Mouse (Mus musculus) kidney, postnatal 0 days (tissue): ENCODE measurements around the gene Zfp830. TPM values are rescaled to one million over a fixed set of nuclear protein-coding genes. Genes with fewer than 3 reads are reported as not detected.

ENCODE experiments used
- ATAC-seq: fragments of 200-750 bp; cut with Nextera tagmentation; replicated peaks from 2 replicates; pipeline ENCODE4 v1.8.0; 2017; ENCODE audit warnings: low read depth, moderate number of reproducible peaks, moderate TSS enrichment, moderate library complexity; ENCODE audit not compliant: low FRiP score
- DNase-seq: peaks from one replicate; pipeline ENCODE4 v3.0.0-alpha.2; 2016; ENCODE audit warnings: low spot score
- H3K27ac ChIP-seq: fragments of 300-500 bp; sonication (generic); 2 replicates; pipeline ENCODE4 v1.5.1; 2014; ENCODE audit warnings: mild to moderate bottlenecking
- H3K27me3 ChIP-seq: fragments of 300-500 bp; sonication (generic); 2 replicates; pipeline ENCODE4 v1.6.1; 2014; ENCODE audit warnings: low read length, mixed read lengths; ENCODE audit not compliant: insufficient read depth
- H3K36me3 ChIP-seq: fragments of 300-500 bp; sonication (generic); 2 replicates; pipeline ENCODE4 v1.6.1; 2014; ENCODE audit warnings: low read length, mixed read lengths; ENCODE audit not compliant: insufficient read depth
- H3K4me1 ChIP-seq: fragments of 300-500 bp; sonication (generic); replicated peaks from 2 replicates; pipeline ENCODE4 v1.6.1; 2014; ENCODE audit warnings: antibody characterized with exemption, low read length, mixed read lengths; ENCODE audit not compliant: insufficient read depth
- H3K4me2 ChIP-seq: fragments of 300-500 bp; sonication (generic); 2 replicates; pipeline ENCODE4 v1.6.1; 2014; ENCODE audit warnings: mild to moderate bottlenecking, low read length, moderate library complexity, mixed read lengths
- H3K4me3 ChIP-seq: fragments of 300-500 bp; sonication (generic); replicated peaks from 2 replicates; pipeline ENCODE4 v1.5.1; 2014; ENCODE audit warnings: low read depth, low read length
- H3K9ac ChIP-seq: fragments of 300-500 bp; sonication (generic); 2 replicates; pipeline ENCODE4 v1.6.1; 2014; ENCODE audit warnings: low read depth, low read length
- H3K9me3 ChIP-seq: fragments of 300-500 bp; sonication (generic); replicated peaks from 2 replicates; pipeline ENCODE4 v1.6.1; 2016; ENCODE audit warnings: low read length, inconsistent platforms, mixed read lengths
- CTCF ChIP-seq: IDR thresholded peaks from 2 replicates; pipeline ENCODE4 v1.5.1; 2016; ENCODE audit warnings: antibody characterized with exemption, low read depth, mild to moderate bottlenecking, moderate library complexity
- WGBS: fragments of 180-500 bp; shearing (Covaris S2); extraction: QIAGEN DNeasy Blood & Tissue Kit; methylation state at CpG from one replicate; pipeline ENCODE4 v1.1.7; 2014; 5-methylcytosine and 5-hydroxymethylcytosine counted together
- polyA plus RNA-seq: library from polyadenylated mRNA; unstranded; fragments of >200 nt; fragmentation: Nextera tagmentation; extraction: Ambion mirVana; gene quantifications from 2 replicates; pipeline ENCODE4 v1.2.1, GENCODE M21; 2015

The Zfp830 gene
- polyA plus RNA-seq, result 35.6 and 38.1 TPM in 2 replicates

DNA sequence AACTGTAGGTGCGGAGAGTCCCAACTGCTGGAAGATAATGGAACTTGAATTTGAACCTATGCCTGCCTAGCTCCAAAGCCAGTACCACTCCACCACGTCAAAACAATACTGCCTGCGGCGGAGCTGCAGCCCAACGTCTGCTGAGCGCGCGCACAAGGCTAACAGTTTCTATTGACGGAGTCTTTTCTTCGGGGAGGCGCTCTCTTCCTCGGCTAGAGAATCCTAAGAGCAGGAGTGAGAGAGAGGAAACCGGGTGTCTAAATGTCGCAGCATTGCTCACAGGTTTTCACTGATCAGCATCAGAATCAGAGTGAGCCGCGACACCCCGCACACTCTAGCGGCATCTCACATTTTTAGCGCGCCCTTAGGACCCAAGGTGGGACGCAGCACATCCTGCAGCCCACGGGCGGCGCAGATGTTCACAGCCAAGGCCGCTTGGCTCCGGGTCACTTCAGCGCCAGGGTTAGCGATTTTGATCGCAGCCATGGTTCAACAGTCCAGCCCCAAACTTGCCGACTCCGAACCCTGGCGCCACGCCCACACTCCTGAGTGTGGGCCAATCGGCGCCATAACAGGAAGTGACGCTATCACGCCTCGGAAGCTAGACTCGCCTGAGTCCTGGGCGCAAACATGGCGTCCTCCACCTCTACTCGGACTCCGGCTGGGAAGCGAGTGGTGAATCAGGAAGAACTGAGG lies at the start of gene Zfp830, which contains the start of gene Cct6b:
Gene Zfp830, plus strand, starts transcription at position 604 of the 696 bp plus-strand sequence.
Gene Cct6b, minus strand, starts transcription at position 580 of the 696 bp plus-strand sequence.
- peaks cover 16% of the 10 kb centered on the region for H3K4me1 ChIP-seq
- no peak for TF ChIP-seq CTCF
- H3K27me3 ChIP-seq, result no peaks in the 10 kb centered on the region
- peak within 1 kb of the TSS; percentile 84 for H3K9ac ChIP-seq
- H3K27ac ChIP-seq, result peak within 1 kb of the TSS; percentile 88
- H3K4me2 ChIP-seq, result peak within 1 kb of the TSS; percentile 95
- no peaks in the 10 kb centered on the region for H3K36me3 ChIP-seq
- peak within 1 kb of the TSS; percentile 93 for H3K4me3 ChIP-seq
- DNase-seq, result peak; percentile 97
- peak; percentile 97 for ATAC-seq
- under 1% methylated on average over 44 of the region's 44 CpGs for WGBS
- no peaks in the 10 kb centered on the region for H3K9me3 ChIP-seq

DNA sequence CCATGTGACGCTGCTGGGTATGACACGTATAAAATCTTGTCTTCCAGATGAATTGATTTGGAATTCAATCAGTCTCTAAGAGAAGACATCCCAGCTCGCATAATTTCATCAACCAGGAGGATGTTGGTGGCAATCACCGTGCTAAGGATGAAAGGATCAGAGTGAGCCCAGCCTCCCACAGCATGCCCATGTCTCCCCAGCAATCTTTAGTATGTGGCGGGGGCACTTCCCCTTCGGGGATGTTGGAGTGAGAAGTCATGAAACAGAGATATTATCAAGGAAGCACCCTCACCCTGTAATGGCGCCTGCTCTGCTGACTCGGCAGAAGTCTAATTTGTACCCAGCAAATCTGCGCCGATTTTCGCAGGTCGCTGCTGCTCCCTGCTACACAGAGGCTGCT lies 44.9 kb upstream of the Zfp830 start:
- H3K9ac ChIP-seq, result no peak overlapping the region
- no peak overlapping the region for H3K27ac ChIP-seq
- H3K4me1 ChIP-seq, result no peaks in the 10 kb centered on the region
- H3K4me3 ChIP-seq, result no peak overlapping the region
- DNase-seq (no peak), ATAC-seq (no peak)
- 80% methylated on average over 12 of the region's 12 CpGs for WGBS
- H3K4me2 ChIP-seq, result no peak overlapping the region
- no peak for TF ChIP-seq CTCF
- no peaks in the 10 kb centered on the region for H3K36me3 ChIP-seq
- no peaks in the 10 kb centered on the region for H3K27me3 ChIP-seq
- no peaks in the 10 kb centered on the region for H3K9me3 ChIP-seq

DNA sequence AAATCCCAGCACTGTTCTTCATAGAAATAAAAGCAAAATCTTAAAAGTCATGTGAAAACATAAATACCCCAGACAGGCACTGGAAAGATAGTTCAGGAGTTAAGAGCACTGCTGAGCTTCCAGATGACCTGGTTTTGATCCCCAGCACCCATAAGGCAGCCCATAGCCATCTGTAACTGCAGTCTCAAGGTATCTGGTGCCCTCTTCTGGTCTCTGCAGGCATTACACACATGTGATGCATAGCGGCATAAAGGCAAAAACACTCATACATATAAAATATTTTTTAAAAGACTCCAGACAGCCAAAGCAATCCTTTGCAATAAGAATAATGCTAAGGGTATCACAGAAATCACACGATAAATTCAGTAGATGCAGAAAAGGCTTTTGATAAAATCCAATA lies 37.3 kb upstream of the Zfp830 start:
- Histone ChIP-seq H3K27ac (no peak overlapping the region), H3K36me3 (no peaks in the 10 kb centered on the region), H3K4me2 (no peak overlapping the region), H3K9me3 (no peaks in the 10 kb centered on the region), H3K9ac (no peak overlapping the region), H3K27me3 (no peaks in the 10 kb centered on the region), H3K4me3 (no peak overlapping the region), H3K4me1 (no peaks in the 10 kb centered on the region)
- 89% methylated on average over 2 of the region's 2 CpGs for WGBS
- peak; percentile 29; the same call in 1 of the 2 replicates for TF ChIP-seq CTCF
- ATAC-seq, result no peak
- no peak for DNase-seq

DNA sequence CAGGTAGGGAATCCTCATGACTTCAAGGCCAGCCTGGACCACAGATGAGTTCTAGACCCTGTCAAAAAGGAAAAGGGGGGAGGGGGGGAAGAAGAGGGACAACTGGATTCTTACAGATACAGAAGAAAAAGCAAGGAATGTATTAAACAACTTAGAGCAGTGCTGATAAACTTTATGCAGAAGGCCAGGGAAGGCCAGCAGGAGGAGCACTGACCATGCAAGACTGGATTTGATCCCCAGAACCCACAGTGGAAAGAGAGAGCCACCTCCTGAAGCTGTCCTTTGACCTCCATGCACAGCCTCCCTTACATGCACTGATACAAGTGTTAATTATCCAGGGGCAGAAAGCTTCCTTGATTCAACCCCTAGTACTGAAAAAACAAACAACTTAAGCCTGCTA lies 29.9 kb upstream of the Zfp830 start:
- H3K4me3 ChIP-seq, result no peak overlapping the region
- DNase-seq (peak; percentile 8), ATAC-seq (no peak)
- no peaks in the 10 kb centered on the region for H3K27me3 ChIP-seq
- H3K9ac ChIP-seq, result no peak overlapping the region
- H3K36me3 ChIP-seq, result no peaks in the 10 kb centered on the region
- no peaks in the 10 kb centered on the region for H3K4me1 ChIP-seq
- H3K27ac ChIP-seq, result no peak overlapping the region
- H3K4me2 ChIP-seq, result no peak overlapping the region
- peak; percentile 59 for TF ChIP-seq CTCF
- H3K9me3 ChIP-seq, result no peaks in the 10 kb centered on the region

DNA sequence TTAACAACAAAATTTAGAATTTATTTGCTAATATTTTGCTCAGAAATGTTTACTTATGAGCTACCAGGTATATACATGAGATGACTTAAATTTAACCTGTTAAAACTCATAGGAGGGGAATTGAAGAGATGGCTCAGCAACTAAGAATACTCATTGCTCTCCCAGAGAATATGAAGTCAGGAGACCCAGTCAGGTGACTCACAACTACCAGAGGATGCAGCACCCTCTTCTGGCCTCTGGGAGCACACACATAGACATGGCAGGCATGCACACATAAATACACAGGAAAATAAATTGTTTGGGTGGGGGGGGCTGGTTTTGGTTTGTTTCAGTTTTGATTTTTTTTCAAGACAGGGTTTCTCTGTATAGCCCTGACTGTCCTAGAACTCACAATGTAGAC lies 25.1 kb upstream of the Zfp830 start:
- H3K4me1 ChIP-seq, result no peaks in the 10 kb centered on the region
- no peaks in the 10 kb centered on the region for H3K9me3 ChIP-seq
- no peaks in the 10 kb centered on the region for H3K36me3 ChIP-seq
- no peak overlapping the region for H3K27ac ChIP-seq
- ATAC-seq (no peak), DNase-seq (no peak)
- no peak overlapping the region for H3K9ac ChIP-seq
- H3K27me3 ChIP-seq, result no peaks in the 10 kb centered on the region
- H3K4me2 ChIP-seq, result no peak overlapping the region
- H3K4me3 ChIP-seq, result no peak overlapping the region
- TF ChIP-seq CTCF, result peak; percentile 9; the same call in 1 of the 2 replicates

DNA sequence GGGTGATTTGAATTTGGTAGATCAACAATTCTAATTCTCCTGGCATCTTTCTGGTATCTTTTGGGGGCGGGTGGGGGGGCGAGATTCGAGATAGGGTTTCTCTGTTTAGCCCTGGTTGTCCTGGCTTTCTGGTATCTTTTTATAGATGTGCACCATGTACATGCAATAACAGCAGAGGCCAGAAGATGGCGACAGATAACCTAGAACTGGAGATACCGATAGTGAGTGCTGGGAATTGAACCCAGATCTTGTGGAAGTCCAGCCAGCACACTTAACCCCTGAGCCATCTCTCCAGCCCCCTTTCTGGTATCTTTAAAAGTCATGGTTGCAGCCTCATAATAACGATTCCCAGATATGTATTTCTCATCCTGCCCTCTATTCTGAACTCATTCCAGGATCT lies 18.0 kb upstream of the Zfp830 start:
- ATAC-seq (no peak), DNase-seq (peak; percentile 10)
- TF ChIP-seq CTCF, result peak; percentile 73
- Histone ChIP-seq H3K36me3 (no peaks in the 10 kb centered on the region), H3K9ac (no peak overlapping the region), H3K27ac (no peak overlapping the region), H3K4me2 (no peak overlapping the region), H3K27me3 (no peaks in the 10 kb centered on the region), H3K4me1 (no peaks in the 10 kb centered on the region), H3K4me3 (no peak overlapping the region), H3K9me3 (no peaks in the 10 kb centered on the region)
- 42% methylated on average over 6 of the region's 6 CpGs for WGBS

DNA sequence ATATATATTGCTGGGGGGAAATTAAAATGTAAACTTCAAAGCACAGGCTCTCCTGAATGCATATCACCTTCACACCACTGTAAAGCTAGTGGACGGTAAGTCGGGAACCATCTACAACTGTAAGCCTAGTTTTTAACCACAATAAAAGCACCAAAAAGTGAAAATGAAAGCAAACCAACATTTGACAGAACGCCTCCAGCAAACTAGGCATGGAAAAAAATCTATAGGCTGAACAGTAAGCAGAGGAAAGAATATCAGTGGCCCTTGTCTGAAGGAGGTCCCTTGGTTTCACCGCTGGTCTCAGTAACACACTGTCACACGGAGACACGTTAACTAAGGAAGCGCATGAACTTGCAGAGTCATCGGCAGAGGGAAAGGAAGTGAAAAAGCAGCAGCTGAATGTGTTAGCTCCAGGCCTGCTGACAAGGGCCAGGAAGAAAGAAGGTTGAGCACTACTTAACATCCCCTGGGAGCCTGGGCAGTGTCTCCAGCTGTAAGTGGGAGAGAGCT lies 17.2 kb upstream of the Zfp830 start:
- no peak for TF ChIP-seq CTCF
- H3K4me2 ChIP-seq, result no peak overlapping the region
- no peaks in the 10 kb centered on the region for H3K36me3 ChIP-seq
- 77% methylated on average over 8 of the region's 8 CpGs for WGBS
- DNase-seq, result peak; percentile 1
- no peak overlapping the region for H3K27ac ChIP-seq
- H3K27me3 ChIP-seq, result no peaks in the 10 kb centered on the region
- H3K4me3 ChIP-seq, result no peak overlapping the region
- no peak for ATAC-seq
- no peaks in the 10 kb centered on the region for H3K9me3 ChIP-seq
- H3K4me1 ChIP-seq, result no peaks in the 10 kb centered on the region
- H3K9ac ChIP-seq, result no peak overlapping the region
